Mouse (Mus musculus) Patski (cell line): ENCODE measurements at regions not wholly inside any gene's neighbourhood (a gene's known extent, or its start where the extent isn't known, plus 50 kb on each side); places are given as distances from the start of the nearest gene placed in this dataset.
A peak's percentile ranks its signal among the peaks of the same experiment; 100 is the strongest.

Source experiments
- ATAC-seq: fragments of 100-300 bp; one replicate; pipeline ENCODE4 v1.8.0; 2021
- CTCF ChIA-PET: fragments of 350-600 bp; sonication (Branson Sonifier 250); formaldehyde crosslinking; loops from one replicate; lab custom pipeline; 2022; ENCODE audit warnings: inconsistent platforms; lab: Charles Lee
- POLR2A ChIA-PET: fragments of 350-600 bp; sonication (Branson Sonifier 250); formaldehyde crosslinking; loops from one replicate; lab custom pipeline; 2022; ENCODE audit warnings: antibody characterized with exemption, inconsistent platforms; lab: Charles Lee
- DNase-seq: peaks from one replicate; pipeline ENCODE4 v3.0.0-alpha.2; 2011; ENCODE audit warnings: low read depth, low spot score
- H3K27me3 ChIP-seq: fragments of 371-371 bp; one replicate; pipeline ENCODE4 v1.5.1; 2021
- CTCF ChIP-seq: fragments of 100-300 bp; IDR thresholded peaks from one replicate; pipeline ENCODE4 v1.5.1; 2021
- in situ Hi-C: fragments of 300-500 bp; cut with MboI; formaldehyde crosslinking; loops from 3 replicates; pipeline ENCODE4 v1.11.1; 2018; ENCODE audit warnings: low pct_unique_long_range_greater_than_20kb, mixed read lengths

GRCm38 (mm10) chr6:51364776-51365175 is 67.7 kb upstream of the Nfe2l3 start:
- ChIA-PET CTCF (no interaction called here), POLR2A (no interaction called here)
- peaks cover 4% of the 10 kb centered on the region for H3K27me3 ChIP-seq
- no peak for TF ChIP-seq CTCF
- ATAC-seq: no peak
- DNase-seq: no peak
- in situ Hi-C loops: loop anchor here (5.0 kb wide), 1 partner anchor 152 kb away; no protein-coding TSS in a partner anchor

DNA sequence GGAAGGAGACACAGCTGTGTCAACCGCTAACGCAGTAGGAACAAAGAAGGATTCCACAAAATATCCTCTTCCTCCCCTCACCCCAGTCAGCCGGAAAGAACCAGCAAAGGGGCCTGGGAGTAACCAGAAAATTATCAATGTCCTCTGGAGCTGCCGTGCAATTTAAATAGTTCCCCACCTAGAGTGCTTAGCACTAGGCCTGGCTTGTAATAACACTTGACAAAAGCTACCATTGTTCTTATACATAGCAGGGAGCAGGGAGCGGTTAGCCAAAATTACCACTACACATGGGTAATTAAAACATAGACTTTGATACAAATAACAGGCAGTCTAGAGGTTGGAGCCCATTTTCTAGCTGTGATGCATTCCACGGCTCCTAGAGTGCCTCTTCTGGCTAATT is 62.7 kb upstream of the Nfe2l3 start:
- POLR2A ChIA-PET: interaction anchor here (0.6 kb wide), 1 partner anchor 764 kb away, joined by 3 read pairs; no protein-coding TSS in a partner anchor
- ATAC-seq (no peak), DNase-seq (no peak)
- in situ Hi-C loops: no loop called here
- TF ChIP-seq CTCF: no peak
- H3K27me3 ChIP-seq: peaks cover 12% of the 10 kb centered on the region
- CTCF ChIA-PET: interaction anchor here (0.9 kb wide), 1 partner anchor 16 kb away, joined by 3 read pairs; no protein-coding TSS in a partner anchor

DNA sequence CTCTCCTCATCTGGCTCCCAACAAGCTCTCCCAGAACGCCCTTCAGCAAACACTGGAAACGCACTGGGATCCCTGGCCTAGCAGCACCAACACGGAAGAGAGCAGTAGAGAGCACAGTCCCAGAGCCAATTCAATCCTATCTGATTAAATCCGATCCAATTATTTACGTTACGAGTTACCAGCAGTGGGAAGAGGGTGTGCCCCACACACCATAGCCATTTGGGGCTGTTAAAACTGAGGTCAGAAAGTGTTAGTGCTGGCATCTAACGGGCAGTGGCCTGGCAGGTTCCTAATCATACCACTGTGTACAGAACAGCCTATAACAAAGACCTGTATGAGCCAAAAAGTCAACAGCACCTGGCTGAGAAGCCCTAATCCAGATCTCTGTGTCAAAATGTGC is 60.1 kb upstream of the Nfe2l3 start:
- ChIA-PET POLR2A (no interaction called here), CTCF (interaction anchor here (0.7 to 1.4 kb wide), 2 partner anchors 12 to 166 kb away, joined by 4 read pairs; no protein-coding TSS in a partner anchor)
- ATAC-seq: no peak
- no peak for TF ChIP-seq CTCF
- in situ Hi-C loops: no loop called here
- peaks cover 8% of the 10 kb centered on the region for H3K27me3 ChIP-seq
- DNase-seq: no peak

- CTCF ChIA-PET: no interaction called here
- POLR2A ChIA-PET: no interaction called here
- in situ Hi-C loops: no loop called here
- ATAC-seq (no peak), DNase-seq (no peak)
- H3K27me3 ChIP-seq: no peaks in the 10 kb centered on the region
- peak; percentile 57 for TF ChIP-seq CTCF
Measured at GRCm38 (mm10) chr6:51378436-51378835, 54.0 kb upstream of the Nfe2l3 start.

DNA sequence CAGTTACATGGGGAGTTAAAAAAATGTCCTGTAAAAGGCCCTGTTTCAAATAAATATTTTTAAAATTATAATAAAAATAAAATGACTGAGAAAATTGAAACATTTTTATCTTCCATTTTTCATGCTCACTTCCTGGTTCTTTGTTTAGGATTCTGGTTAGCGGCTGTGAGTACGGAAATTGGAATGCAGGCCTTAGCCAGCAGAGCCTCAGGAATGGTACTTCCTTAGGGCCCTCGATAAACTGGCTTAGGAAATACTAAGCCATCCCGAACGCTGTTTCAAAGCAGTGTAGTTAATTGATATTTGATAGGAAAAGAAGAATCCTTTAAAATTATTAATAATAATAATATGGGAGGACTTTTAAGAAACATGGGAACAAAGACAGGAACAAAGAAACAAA is 53.4 kb upstream of the Nfe2l3 start:
- no peak for DNase-seq
- in situ Hi-C loops: no loop called here

GRCm38 (mm10) chr6:51379560-51380274 is 52.8 kb upstream of the Nfe2l3 start:
- in situ Hi-C loops: loop anchor here (5.0 to 10.0 kb wide), 3 partner anchors 198 to 845 kb away; partner anchors contain the start of gene Hoxa7
- CTCF ChIA-PET: no interaction called here

More for the DNA sequence above, 53.4 kb upstream of the Nfe2l3 start:
- POLR2A ChIA-PET: no interaction called here
- CTCF ChIA-PET: no interaction called here
- no peak for TF ChIP-seq CTCF
- ATAC-seq: no peak
- no peaks in the 10 kb centered on the region for H3K27me3 ChIP-seq

DNA sequence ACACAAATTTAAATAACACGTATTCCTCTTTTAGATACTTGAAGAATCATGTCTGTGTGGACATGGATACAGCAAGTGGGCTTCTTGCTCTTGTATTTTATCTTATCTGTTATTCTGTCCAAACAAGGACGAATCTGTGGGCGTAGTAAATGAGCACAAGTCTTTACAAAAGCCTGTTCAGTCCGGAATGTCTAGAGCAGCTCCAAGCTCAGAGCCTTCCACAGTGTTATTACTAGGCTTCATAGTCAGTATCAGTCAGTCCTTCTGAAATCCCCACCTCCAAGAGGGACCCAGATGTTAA is 52.2 kb upstream of the Nfe2l3 start:
- ATAC-seq: no peak

More at GRCm38 (mm10) chr6:51379560-51380274, 52.8 kb upstream of the Nfe2l3 start:
- POLR2A ChIA-PET: no interaction called here
- DNase-seq (no peak), ATAC-seq (no peak)
- H3K27me3 ChIP-seq: no peaks in the 10 kb centered on the region
- TF ChIP-seq CTCF: no peak

GRCm38 (mm10) chr6:51381465-51381864 is 51.0 kb upstream of the Nfe2l3 start:
- POLR2A ChIA-PET: no interaction called here
- DNase-seq (no peak), ATAC-seq (no peak)
- TF ChIP-seq CTCF: no peak
- in situ Hi-C loops: loop anchor here (5.0 to 10.0 kb wide), 3 partner anchors 196 to 843 kb away; partner anchors contain the start of gene Hoxa7
- CTCF ChIA-PET: interaction anchor here (5.8 kb wide), 1 partner anchor 199 kb away, joined by 51 read pairs; no protein-coding TSS in a partner anchor
- no peaks in the 10 kb centered on the region for H3K27me3 ChIP-seq

More for the DNA sequence above, 52.2 kb upstream of the Nfe2l3 start:
- CTCF ChIA-PET: no interaction called here
- TF ChIP-seq CTCF: no peak
- POLR2A ChIA-PET: no interaction called here
- DNase-seq: no peak
- in situ Hi-C loops: loop anchor here (5.0 to 10.0 kb wide), 3 partner anchors 197 to 845 kb away; partner anchors contain the start of gene Hoxa7
- no peaks in the 10 kb centered on the region for H3K27me3 ChIP-seq
